Mouse (Mus musculus): ENCODE measurements around the gene Olfr1350.
"Not testable (repeated sequence)": the region's sequence is repeated elsewhere in the genome, so short reads cannot be mapped to it uniquely, and the experiment has no call there.

The Olfr1350 gene

GRCm38 (mm10) chr7:6564541-6564940 lies at the start of gene Olfr1350:
Gene Olfr1350, plus strand, starts transcription at chr7:6564841.
- DNase-seq (ENCODE audit: low spot score in 2 of 2): no peak

- no peak for DNase-seq (ENCODE audit: low spot score in 2 of 2)
Measured at GRCm38 (mm10) chr7:6521666-6522065, 43.0 kb upstream of the Olfr1350 start.

- no peak for DNase-seq (ENCODE audit: low spot score in 2 of 2)
Measured at GRCm38 (mm10) chr7:6522850-6523249, 41.8 kb upstream of the Olfr1350 start, which contains the start of gene Olfr1349. Gene Olfr1349, minus strand, starts transcription at chr7:6522950.

- no peak for DNase-seq (ENCODE audit: low spot score in 2 of 2)
Measured at GRCm38 (mm10) chr7:6525001-6525400, 39.6 kb upstream of the Olfr1350 start.

- no peak for DNase-seq (ENCODE audit: low spot score in 2 of 2)
Measured at GRCm38 (mm10) chr7:6526141-6526540, 38.5 kb upstream of the Olfr1350 start.

- no peak for DNase-seq (ENCODE audit: low spot score in 2 of 2)
Measured at GRCm38 (mm10) chr7:6586096-6586759, 21.6 kb downstream of the Olfr1350 start.

GRCm38 (mm10) chr7:6588766-6589165 lies 24.1 kb downstream of the Olfr1350 start:
- DNase-seq (ENCODE audit: low spot score in 2 of 2): not testable (repeated sequence)

GRCm38 (mm10) chr7:6603331-6603730 lies 38.7 kb downstream of the Olfr1350 start:
- DNase-seq (ENCODE audit: low spot score in 2 of 2): no peak

Data from frontal cortex, postnatal 25 days (tissue).